Mouse (Mus musculus) heart, embryonic 13.5 days (tissue): ENCODE measurements at regions not wholly inside any gene's neighbourhood (a gene's known extent, or its start where the extent isn't known, plus 50 kb on each side); places are given as distances from the start of the nearest gene placed in this dataset.

Experiments used
- ATAC-seq: fragments of 200-750 bp; cut with Nextera tagmentation; 2 replicates; pipeline ENCODE4 v1.8.0; 2017; ENCODE audit warnings: moderate TSS enrichment; ENCODE audit not compliant: insufficient number of reproducible peaks, low FRiP score, low TSS enrichment; ENCODE audit errors: extremely low read depth
- H3K27ac ChIP-seq: fragments of 300-500 bp; sonication (generic); replicated peaks from 2 replicates; pipeline ENCODE4 v1.5.1; 2015; ENCODE audit warnings: moderate library complexity, mild to moderate bottlenecking, inconsistent platforms
- H3K27me3 ChIP-seq: fragments of 300-500 bp; sonication (generic); replicated peaks from 2 replicates; pipeline ENCODE4 v1.6.1; 2015; ENCODE audit warnings: mild to moderate bottlenecking, inconsistent platforms
- H3K36me3 ChIP-seq: fragments of 300-500 bp; sonication (generic); 2 replicates; pipeline ENCODE4 v1.6.1; 2015; ENCODE audit warnings: mild to moderate bottlenecking, inconsistent platforms
- H3K4me1 ChIP-seq: fragments of 300-500 bp; sonication (generic); 2 replicates; pipeline ENCODE4 v1.6.1; 2015; ENCODE audit warnings: inconsistent platforms
- H3K4me2 ChIP-seq: fragments of 300-500 bp; sonication (generic); 2 replicates; pipeline ENCODE4 v1.6.1; 2015; ENCODE audit warnings: inconsistent platforms, mild to moderate bottlenecking, moderate library complexity
- H3K4me3 ChIP-seq: fragments of 300-500 bp; sonication (generic); 2 replicates; pipeline ENCODE4 v1.5.1; 2015; ENCODE audit warnings: moderate library complexity, mild to moderate bottlenecking, inconsistent platforms
- H3K9ac ChIP-seq: fragments of 300-500 bp; sonication (generic); 2 replicates; pipeline ENCODE4 v1.6.1; 2015; ENCODE audit warnings: inconsistent platforms, mild to moderate bottlenecking, moderate library complexity
- H3K9me3 ChIP-seq: fragments of 300-500 bp; sonication (generic); 2 replicates; pipeline ENCODE4 v1.6.1; 2016; ENCODE audit warnings: inconsistent platforms
- WGBS: fragments of 180-500 bp; shearing (Covaris S2); methylation state at CpG from one replicate; pipeline ENCODE4 v1.1.7; 2015; ENCODE audit warnings: mixed read lengths; 5-methylcytosine and 5-hydroxymethylcytosine counted together

- WGBS: 5% methylated on average over 28 of the region's 28 CpGs
- peak overlapping the region; percentile 13 for H3K27ac ChIP-seq
Measured at GRCm38 (mm10) chr16:29838981-29839661, 225.1 kb upstream of the Hes1 start.

GRCm38 (mm10) chr16:29839662-29840001 is 224.6 kb upstream of the Hes1 start:
- peak overlapping the region; percentile 71 for H3K4me2 ChIP-seq
- H3K27ac ChIP-seq: peak overlapping the region; percentile 13
- ATAC-seq: no peak
- H3K9me3 ChIP-seq: no peaks in the 10 kb centered on the region
- H3K36me3 ChIP-seq: no peaks in the 10 kb centered on the region
- H3K27me3 ChIP-seq: peaks cover 27% of the 10 kb centered on the region
- H3K4me3 ChIP-seq: peak overlapping the region; percentile 44
- peak overlapping the region; percentile 75 for H3K9ac ChIP-seq
- 21% methylated on average over 6 of the region's 6 CpGs for WGBS
- H3K4me1 ChIP-seq: peaks cover 36% of the 10 kb centered on the region

More at GRCm38 (mm10) chr16:29838981-29839661, 225.1 kb upstream of the Hes1 start:
- peaks cover 33% of the 10 kb centered on the region for H3K4me1 ChIP-seq
- H3K36me3 ChIP-seq: no peaks in the 10 kb centered on the region
- H3K4me3 ChIP-seq: peak overlapping the region; percentile 44
- no peaks in the 10 kb centered on the region for H3K9me3 ChIP-seq
- H3K4me2 ChIP-seq: peak overlapping the region; percentile 71
- no peak for ATAC-seq
- peaks cover 22% of the 10 kb centered on the region for H3K27me3 ChIP-seq
- H3K9ac ChIP-seq: peak overlapping the region; percentile 75

DNA sequence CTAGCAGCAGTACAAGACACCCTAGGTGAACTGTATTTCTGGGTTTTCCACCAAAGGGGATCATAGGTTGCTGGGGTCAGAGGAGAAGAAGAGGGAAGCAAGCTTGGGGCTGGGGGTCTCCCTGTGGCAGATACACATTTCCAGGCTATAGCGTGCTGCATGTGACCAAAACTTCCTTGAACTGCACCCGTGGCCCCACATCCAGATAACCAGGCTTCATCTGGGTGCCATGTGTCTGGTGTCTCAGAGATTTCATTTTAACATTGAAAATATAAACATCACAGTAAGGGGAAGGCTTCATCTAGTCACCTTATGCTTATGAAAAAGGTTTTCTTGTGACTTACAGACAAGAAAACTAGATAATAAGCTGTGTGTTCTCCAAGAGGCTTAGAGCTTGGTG is 223.8 kb upstream of the Hes1 start:
- ATAC-seq: no peak
- WGBS: 63% methylated on average over 2 of the region's 2 CpGs
- Histone ChIP-seq H3K4me1 (peaks cover 44% of the 10 kb centered on the region), H3K36me3 (no peaks in the 10 kb centered on the region), H3K4me2 (no peak overlapping the region), H3K9me3 (no peaks in the 10 kb centered on the region), H3K4me3 (no peak overlapping the region), H3K9ac (no peak overlapping the region), H3K27me3 (peaks cover 28% of the 10 kb centered on the region), H3K27ac (no peak overlapping the region)

DNA sequence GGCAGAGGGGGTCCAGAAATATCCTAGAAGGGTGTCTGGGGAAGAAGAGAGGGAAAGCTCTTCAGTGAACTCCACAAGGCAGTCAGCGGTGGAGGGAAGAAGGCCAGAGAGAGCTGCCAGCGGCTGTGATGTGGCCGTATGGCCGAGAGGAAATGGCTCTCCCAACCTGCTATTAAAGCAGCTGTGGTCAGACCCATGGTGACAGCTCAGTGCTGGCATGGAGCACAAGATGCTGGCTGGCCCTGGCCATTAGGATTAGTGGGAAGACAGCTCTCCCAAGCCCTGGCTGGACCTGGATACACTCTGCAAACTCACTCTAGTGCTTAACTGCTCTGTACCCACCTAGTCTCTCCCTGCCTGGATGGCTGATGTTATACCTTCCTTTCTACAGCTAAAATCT is 223.1 kb upstream of the Hes1 start:
- Histone ChIP-seq H3K36me3 (no peaks in the 10 kb centered on the region), H3K4me2 (no peak overlapping the region), H3K4me1 (peaks cover 50% of the 10 kb centered on the region), H3K4me3 (no peak overlapping the region), H3K9me3 (no peaks in the 10 kb centered on the region), H3K27ac (no peak overlapping the region), H3K27me3 (peaks cover 28% of the 10 kb centered on the region), H3K9ac (no peak overlapping the region)
- 62% methylated on average over 4 of the region's 4 CpGs for WGBS
- ATAC-seq: no peak

DNA sequence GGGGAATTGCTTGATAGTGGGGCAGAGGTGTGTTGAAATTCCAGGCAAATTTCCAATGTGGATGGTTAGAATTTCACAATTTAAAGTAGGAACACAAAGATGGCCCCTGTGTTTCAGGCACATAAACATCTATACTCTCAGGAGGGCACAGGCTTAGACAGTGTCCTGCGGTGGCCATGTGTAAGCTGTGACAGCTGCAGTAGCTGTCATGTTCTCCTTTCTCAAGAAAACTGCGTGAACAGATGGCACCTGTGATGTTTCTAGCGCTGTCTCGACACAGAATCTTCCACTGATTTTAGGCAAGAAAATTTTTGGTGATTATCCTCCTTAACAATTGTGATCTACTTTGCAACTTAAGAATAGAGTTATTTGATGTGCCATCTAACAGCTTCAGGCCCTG is 222.1 kb upstream of the Hes1 start:
- no peak overlapping the region for H3K27ac ChIP-seq
- no peaks in the 10 kb centered on the region for H3K36me3 ChIP-seq
- no peak overlapping the region for H3K4me3 ChIP-seq
- H3K27me3 ChIP-seq: peaks cover 28% of the 10 kb centered on the region
- H3K4me1 ChIP-seq: peaks cover 47% of the 10 kb centered on the region
- H3K4me2 ChIP-seq: no peak overlapping the region
- no peaks in the 10 kb centered on the region for H3K9me3 ChIP-seq
- ATAC-seq: no peak
- no peak overlapping the region for H3K9ac ChIP-seq
- 85% methylated on average over 4 of the region's 4 CpGs for WGBS

DNA sequence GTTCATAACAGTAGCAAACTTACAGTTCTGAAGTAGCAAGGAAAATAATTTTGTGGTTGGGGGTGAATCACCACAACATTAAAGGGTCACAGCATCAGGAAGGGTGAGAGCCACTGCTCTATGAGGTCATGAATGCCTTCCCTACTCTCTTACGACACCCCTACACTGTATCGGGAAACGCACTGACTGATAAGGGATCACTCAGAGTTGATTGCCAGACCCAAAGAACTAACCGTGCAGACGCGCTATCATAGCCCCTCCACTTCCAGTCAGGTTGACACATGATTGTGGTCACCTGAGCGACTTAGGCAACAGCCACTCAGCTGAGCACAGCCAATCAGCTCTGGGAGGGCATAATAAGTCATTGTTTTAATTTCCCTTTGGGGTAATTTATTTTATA is 220.7 kb upstream of the Hes1 start:
- H3K36me3 ChIP-seq: no peaks in the 10 kb centered on the region
- no peak overlapping the region for H3K27ac ChIP-seq
- no peak overlapping the region for H3K4me3 ChIP-seq
- WGBS: 34% methylated on average over 7 of the region's 7 CpGs
- no peak overlapping the region for H3K9ac ChIP-seq
- H3K27me3 ChIP-seq: peaks cover 24% of the 10 kb centered on the region
- no peaks in the 10 kb centered on the region for H3K9me3 ChIP-seq
- H3K4me1 ChIP-seq: peaks cover 48% of the 10 kb centered on the region
- no peak for ATAC-seq
- H3K4me2 ChIP-seq: no peak overlapping the region

DNA sequence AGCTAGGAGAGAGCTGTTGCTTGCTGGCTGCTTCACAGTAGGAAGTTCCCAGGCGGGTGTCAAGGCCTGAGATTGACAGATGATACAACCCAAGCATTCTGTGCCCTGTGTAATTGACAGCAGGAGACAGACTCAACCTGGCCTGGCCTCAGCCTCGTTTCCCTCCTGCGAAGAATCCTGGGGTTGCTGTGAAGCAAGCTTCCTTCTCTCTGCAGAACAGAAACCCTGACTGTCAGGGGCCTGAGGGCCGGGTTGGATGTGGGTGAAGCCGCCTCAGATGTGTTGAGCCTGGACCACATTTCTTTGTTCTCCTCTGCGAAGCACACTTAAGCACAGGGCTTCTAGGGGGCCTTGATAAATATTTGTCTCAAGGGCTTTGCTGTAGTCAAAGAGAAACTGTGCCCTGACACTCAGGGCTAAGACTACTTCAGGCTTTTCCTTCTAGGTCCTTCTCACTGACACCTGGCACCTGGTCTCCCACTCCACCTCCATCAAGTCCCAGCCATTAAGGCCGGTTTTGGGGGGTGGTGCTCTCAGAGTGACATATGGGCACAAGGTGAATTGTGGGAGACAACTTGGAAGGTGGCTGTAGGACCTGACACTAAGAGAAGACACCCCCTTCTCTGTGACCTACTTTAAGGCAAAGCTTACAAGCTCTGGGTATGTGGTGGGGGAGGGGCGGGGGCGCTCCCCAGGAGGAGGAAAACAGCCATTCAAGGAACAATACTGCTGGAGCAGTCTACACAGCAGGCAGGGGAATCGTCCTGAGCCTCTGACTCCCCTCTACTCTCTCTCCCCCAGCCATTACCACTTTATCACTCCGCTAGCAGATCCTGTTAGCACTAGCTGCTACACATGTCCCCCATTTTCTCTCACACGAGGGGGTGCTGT is 219.2 kb upstream of the Hes1 start:
- H3K4me1 ChIP-seq: peaks cover 33% of the 10 kb centered on the region
- H3K9ac ChIP-seq: no peak overlapping the region
- H3K36me3 ChIP-seq: no peaks in the 10 kb centered on the region
- no peak for ATAC-seq
- H3K4me3 ChIP-seq: no peak overlapping the region
- no peaks in the 10 kb centered on the region for H3K9me3 ChIP-seq
- 28% methylated on average over 12 of the region's 12 CpGs for WGBS
- H3K4me2 ChIP-seq: peak overlapping the region; percentile 4; the same call in 1 of the 2 replicates
- H3K27ac ChIP-seq: no peak overlapping the region
- H3K27me3 ChIP-seq: peaks cover 23% of the 10 kb centered on the region

DNA sequence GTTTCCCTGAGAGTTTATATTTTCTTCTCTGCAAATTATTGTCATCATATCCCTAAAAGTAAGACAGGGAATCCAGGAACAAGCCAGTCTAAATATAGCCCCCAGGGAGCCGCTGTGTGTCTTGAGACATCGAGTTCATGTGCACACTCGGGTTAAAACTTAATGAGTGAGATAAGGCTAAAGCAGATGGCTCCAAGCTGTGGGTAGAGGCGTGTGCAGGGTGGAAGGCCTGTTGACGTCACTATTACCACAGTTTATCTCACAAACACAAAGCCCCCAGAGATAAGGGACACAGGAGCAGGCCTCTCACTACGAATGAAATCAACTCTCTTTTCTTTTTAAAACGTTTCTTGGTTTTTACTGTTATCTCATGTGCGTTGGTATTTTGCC is 218.6 kb upstream of the Hes1 start:
- Histone ChIP-seq H3K4me2 (peak overlapping the region; percentile 4; the same call in 1 of the 2 replicates), H3K36me3 (no peaks in the 10 kb centered on the region), H3K4me1 (peaks cover 28% of the 10 kb centered on the region), H3K27ac (0 out of 2 replicates have a peak overlapping the region, but pooled peaks have one; percentile 6), H3K27me3 (peaks cover 17% of the 10 kb centered on the region), H3K9me3 (no peaks in the 10 kb centered on the region), H3K9ac (no peak overlapping the region), H3K4me3 (no peak overlapping the region)
- no peak for ATAC-seq
- 8% methylated on average over 8 of the region's 8 CpGs for WGBS

- ATAC-seq: no peak
- Histone ChIP-seq H3K27ac (no peak overlapping the region), H3K4me2 (no peak overlapping the region), H3K36me3 (no peaks in the 10 kb centered on the region), H3K4me3 (no peak overlapping the region), H3K9ac (no peak overlapping the region), H3K4me1 (peaks cover 28% of the 10 kb centered on the region), H3K27me3 (peaks cover 11% of the 10 kb centered on the region), H3K9me3 (no peaks in the 10 kb centered on the region)
- 26% methylated on average over 1 of the region's 1 CpGs for WGBS
Measured at GRCm38 (mm10) chr16:29847059-29847458, 217.1 kb upstream of the Hes1 start.

GRCm38 (mm10) chr16:29847734-29848133 is 216.4 kb upstream of the Hes1 start:
- 69% methylated on average over 4 of the region's 4 CpGs for WGBS
- no peaks in the 10 kb centered on the region for H3K36me3 ChIP-seq
- no peak for ATAC-seq
- peaks cover 28% of the 10 kb centered on the region for H3K4me1 ChIP-seq
- H3K27me3 ChIP-seq: peaks cover 6% of the 10 kb centered on the region; the same call in 1 of the 2 replicates
- no peak overlapping the region for H3K9ac ChIP-seq
- no peaks in the 10 kb centered on the region for H3K9me3 ChIP-seq
- H3K4me3 ChIP-seq: no peak overlapping the region
- H3K27ac ChIP-seq: no peak overlapping the region
- H3K4me2 ChIP-seq: no peak overlapping the region

- Histone ChIP-seq H3K27me3 (peaks cover 6% of the 10 kb centered on the region; the same call in 1 of the 2 replicates), H3K9me3 (no peaks in the 10 kb centered on the region), H3K4me3 (no peak overlapping the region), H3K27ac (no peak overlapping the region), H3K4me2 (no peak overlapping the region), H3K36me3 (no peaks in the 10 kb centered on the region), H3K9ac (no peak overlapping the region), H3K4me1 (peaks cover 27% of the 10 kb centered on the region)
- 78% methylated on average over 12 of the region's 12 CpGs for WGBS
- no peak for ATAC-seq
Measured at GRCm38 (mm10) chr16:29848527-29848926, 215.7 kb upstream of the Hes1 start.
